Mouse (Mus musculus): ENCODE data around the gene Vmp1. TPM values are rescaled to one million over a fixed set of nuclear protein-coding genes. Genes with fewer than 3 reads are reported as not detected.

Gene Vmp1
- polyA plus RNA-seq, 1 experiment from 2014 or later, result 119 TPM

GRCm38 (mm10) chr11:86701151-86701550 lies 17.5 kb upstream of the Vmp1 start:
- H3K27me3 ChIP-seq (replicated peaks; ENCODE audit: control insufficient read depth, insufficient read depth, low read length), result no peaks in the 10 kb centered on the region
- no peak overlapping the region for H3K9ac ChIP-seq (ENCODE audit: low read length)
- H3K4me3 ChIP-seq (ENCODE audit: low read depth, low read length), result no peak overlapping the region
- no peaks in the 10 kb centered on the region for H3K9me3 ChIP-seq (replicated peaks; ENCODE audit: control insufficient read depth, low read length)
- no peak for DNase-seq (ENCODE audit: low spot score)
- WGBS, result 93% methylated on average over 4 of the region's 4 CpGs
- H3K27ac ChIP-seq (ENCODE audit: low read depth, low read length), result no peak overlapping the region
- H3K4me1 ChIP-seq (ENCODE audit: control insufficient read depth, insufficient read depth, low read length), result no peaks in the 10 kb centered on the region
- no peak overlapping the region for H3K4me2 ChIP-seq (ENCODE audit: low read length)
- H3K36me3 ChIP-seq (ENCODE audit: control insufficient read depth, insufficient read depth, low read length), result peaks cover 88% of the 10 kb centered on the region
- ATAC-seq, result no peak

GRCm38 (mm10) chr11:86695461-86695860 lies 11.8 kb upstream of the Vmp1 start:
- no peak for ATAC-seq
- WGBS, result 53% methylated on average over 4 of the region's 4 CpGs
- Histone ChIP-seq H3K27ac (ENCODE audit: low read depth, low read length) (no peak overlapping the region), H3K4me2 (ENCODE audit: low read length) (no peak overlapping the region), H3K9me3 (replicated peaks; ENCODE audit: control insufficient read depth, low read length) (no peaks in the 10 kb centered on the region), H3K9ac (ENCODE audit: low read length) (no peak overlapping the region), H3K4me3 (ENCODE audit: low read depth, low read length) (no peak overlapping the region), H3K36me3 (ENCODE audit: control insufficient read depth, insufficient read depth, low read length) (peaks cover 87% of the 10 kb centered on the region), H3K4me1 (ENCODE audit: control insufficient read depth, insufficient read depth, low read length) (no peaks in the 10 kb centered on the region), H3K27me3 (replicated peaks; ENCODE audit: control insufficient read depth, insufficient read depth, low read length) (no peaks in the 10 kb centered on the region)
- no peak for DNase-seq (ENCODE audit: low spot score)

GRCm38 (mm10) chr11:86692546-86692945 lies 8.9 kb upstream of the Vmp1 start:
- Histone ChIP-seq H3K4me1 (ENCODE audit: control insufficient read depth, insufficient read depth, low read length) (no peaks in the 10 kb centered on the region), H3K36me3 (ENCODE audit: control insufficient read depth, insufficient read depth, low read length) (peaks cover 80% of the 10 kb centered on the region), H3K4me3 (ENCODE audit: low read depth, low read length) (no peak overlapping the region), H3K4me2 (ENCODE audit: low read length) (no peak overlapping the region), H3K27ac (ENCODE audit: low read depth, low read length) (no peak overlapping the region), H3K9ac (ENCODE audit: low read length) (no peak overlapping the region), H3K27me3 (replicated peaks; ENCODE audit: control insufficient read depth, insufficient read depth, low read length) (no peaks in the 10 kb centered on the region), H3K9me3 (replicated peaks; ENCODE audit: control insufficient read depth, low read length) (no peaks in the 10 kb centered on the region)
- ATAC-seq (no peak), DNase-seq (ENCODE audit: low spot score) (no peak)
- 90% methylated on average over 2 of the region's 2 CpGs for WGBS

- Histone ChIP-seq H3K9me3 (replicated peaks; ENCODE audit: control insufficient read depth, low read length) (no peaks in the 10 kb centered on the region), H3K27me3 (replicated peaks; ENCODE audit: control insufficient read depth, insufficient read depth, low read length) (no peaks in the 10 kb centered on the region), H3K36me3 (ENCODE audit: control insufficient read depth, insufficient read depth, low read length) (peaks cover 76% of the 10 kb centered on the region), H3K4me1 (ENCODE audit: control insufficient read depth, insufficient read depth, low read length) (no peaks in the 10 kb centered on the region), H3K4me2 (ENCODE audit: low read length) (no peak overlapping the region), H3K4me3 (ENCODE audit: low read depth, low read length) (no peak overlapping the region), H3K9ac (ENCODE audit: low read length) (no peak overlapping the region), H3K27ac (ENCODE audit: low read depth, low read length) (no peak overlapping the region)
- WGBS, result 96% methylated on average over 2 of the region's 2 CpGs
- DNase-seq (ENCODE audit: low spot score) (no peak), ATAC-seq (no peak)
Measured at GRCm38 (mm10) chr11:86691956-86692355, 8.3 kb upstream of the Vmp1 start.

GRCm38 (mm10) chr11:86691482-86691881 lies 7.8 kb upstream of the Vmp1 start:
- Histone ChIP-seq H3K36me3 (ENCODE audit: control insufficient read depth, insufficient read depth, low read length) (peaks cover 73% of the 10 kb centered on the region), H3K27me3 (replicated peaks; ENCODE audit: control insufficient read depth, insufficient read depth, low read length) (no peaks in the 10 kb centered on the region), H3K4me1 (ENCODE audit: control insufficient read depth, insufficient read depth, low read length) (no peaks in the 10 kb centered on the region), H3K4me3 (ENCODE audit: low read depth, low read length) (no peak overlapping the region), H3K27ac (ENCODE audit: low read depth, low read length) (no peak overlapping the region), H3K4me2 (ENCODE audit: low read length) (no peak overlapping the region), H3K9ac (ENCODE audit: low read length) (no peak overlapping the region), H3K9me3 (replicated peaks; ENCODE audit: control insufficient read depth, low read length) (no peaks in the 10 kb centered on the region)
- WGBS, result 95% methylated on average over 3 of the region's 3 CpGs
- DNase-seq (ENCODE audit: low spot score) (no peak), ATAC-seq (no peak)

GRCm38 (mm10) chr11:86690383-86690782 lies 6.7 kb upstream of the Vmp1 start:
- Histone ChIP-seq H3K4me2 (ENCODE audit: low read length) (no peak overlapping the region), H3K9me3 (replicated peaks; ENCODE audit: control insufficient read depth, low read length) (no peaks in the 10 kb centered on the region), H3K4me1 (ENCODE audit: control insufficient read depth, insufficient read depth, low read length) (0 out of 2 replicates have a peak, but pooled peaks cover under 1% of the 10 kb centered on the region), H3K9ac (ENCODE audit: low read length) (no peak overlapping the region), H3K4me3 (ENCODE audit: low read depth, low read length) (no peak overlapping the region), H3K27me3 (replicated peaks; ENCODE audit: control insufficient read depth, insufficient read depth, low read length) (no peaks in the 10 kb centered on the region), H3K36me3 (ENCODE audit: control insufficient read depth, insufficient read depth, low read length) (peaks cover 66% of the 10 kb centered on the region), H3K27ac (ENCODE audit: low read depth, low read length) (no peak overlapping the region)
- ATAC-seq, result no peak
- WGBS, result 93% methylated on average over 3 of the region's 3 CpGs
- no peak for DNase-seq (ENCODE audit: low spot score)

GRCm38 (mm10) chr11:86685366-86685765 lies 1.7 kb upstream of the Vmp1 start:
- ATAC-seq (no peak), DNase-seq (ENCODE audit: low spot score) (no peak)
- H3K4me2 ChIP-seq (ENCODE audit: low read length), result peak overlapping the region; percentile 80
- H3K36me3 ChIP-seq (ENCODE audit: control insufficient read depth, insufficient read depth, low read length), result peaks cover 19% of the 10 kb centered on the region
- H3K4me3 ChIP-seq (ENCODE audit: low read depth, low read length), result no peak overlapping the region
- peaks cover 17% of the 10 kb centered on the region for H3K4me1 ChIP-seq (ENCODE audit: control insufficient read depth, insufficient read depth, low read length)
- no peak overlapping the region for H3K27ac ChIP-seq (ENCODE audit: low read depth, low read length)
- whole genome bisulfite sequencing, result 93% methylated on average over 1 of the region's 1 CpGs
- H3K9me3 ChIP-seq (replicated peaks; ENCODE audit: control insufficient read depth, low read length), result no peaks in the 10 kb centered on the region
- no peak overlapping the region for H3K9ac ChIP-seq (ENCODE audit: low read length)
- no peaks in the 10 kb centered on the region for H3K27me3 ChIP-seq (replicated peaks; ENCODE audit: control insufficient read depth, insufficient read depth, low read length)

GRCm38 (mm10) chr11:86684126-86685012 lies 733 bp upstream of the Vmp1 start:
- WGBS, result 9% methylated on average over 20 of the region's 20 CpGs
- Histone ChIP-seq H3K9me3 (replicated peaks; ENCODE audit: control insufficient read depth, low read length) (no peaks in the 10 kb centered on the region), H3K9ac (ENCODE audit: low read length) (peak overlapping the region; percentile 87), H3K4me3 (ENCODE audit: low read depth, low read length) (peak overlapping the region; percentile 93), H3K4me2 (ENCODE audit: low read length) (peak overlapping the region; percentile 80), H3K36me3 (ENCODE audit: control insufficient read depth, insufficient read depth, low read length) (peaks cover 9% of the 10 kb centered on the region), H3K27me3 (replicated peaks; ENCODE audit: control insufficient read depth, insufficient read depth, low read length) (no peaks in the 10 kb centered on the region), H3K4me1 (ENCODE audit: control insufficient read depth, insufficient read depth, low read length) (peaks cover 17% of the 10 kb centered on the region), H3K27ac (ENCODE audit: low read depth, low read length) (peak overlapping the region; percentile 79)
- DNase-seq (ENCODE audit: low spot score) (no peak), ATAC-seq (no peak)

GRCm38 (mm10) chr11:86682861-86683260 lies 775 bp downstream of the Vmp1 start:
- no peak for DNase-seq (ENCODE audit: low spot score)
- Histone ChIP-seq H3K9ac (ENCODE audit: low read length) (peak overlapping the region; percentile 87), H3K27ac (ENCODE audit: low read depth, low read length) (no peak overlapping the region), H3K36me3 (ENCODE audit: control insufficient read depth, insufficient read depth, low read length) (no peaks in the 10 kb centered on the region), H3K4me2 (ENCODE audit: low read length) (peak overlapping the region; percentile 80), H3K4me1 (ENCODE audit: control insufficient read depth, insufficient read depth, low read length) (peaks cover 17% of the 10 kb centered on the region), H3K9me3 (replicated peaks; ENCODE audit: control insufficient read depth, low read length) (no peaks in the 10 kb centered on the region), H3K4me3 (ENCODE audit: low read depth, low read length) (peak overlapping the region; percentile 93), H3K27me3 (replicated peaks; ENCODE audit: control insufficient read depth, insufficient read depth, low read length) (no peaks in the 10 kb centered on the region)
- no peak for ATAC-seq
- WGBS, result 40% methylated on average over 7 of the region's 7 CpGs
